Mouse (Mus musculus) hindbrain, postnatal 0 days (tissue): ENCODE measurements around the gene Npas3. TPM values are rescaled to one million over a fixed set of nuclear protein-coding genes. Genes with fewer than 3 reads are reported as not detected.

Experiments used
- ATAC-seq: fragments of 200-750 bp; cut with Nextera tagmentation; 2 replicates; pipeline ENCODE4 v1.8.0; 2017; ENCODE audit warnings: mild to moderate bottlenecking, moderate TSS enrichment, moderate library complexity
- DNase-seq: peaks from one replicate; pipeline ENCODE4 v3.0.0-alpha.2; 2015; ENCODE audit warnings: low spot score
- H3K27ac ChIP-seq: fragments of 300-500 bp; sonication (generic); 2 replicates; pipeline ENCODE4 v1.5.1; 2014; ENCODE audit warnings: mild to moderate bottlenecking
- H3K27me3 ChIP-seq: fragments of 300-500 bp; sonication (generic); 2 replicates; pipeline ENCODE4 v1.6.1; 2014; ENCODE audit warnings: low read length, mixed read lengths; ENCODE audit not compliant: insufficient read depth
- H3K36me3 ChIP-seq: fragments of 300-500 bp; sonication (generic); 2 replicates; pipeline ENCODE4 v1.6.1; 2014; ENCODE audit warnings: low read length, mixed read lengths; ENCODE audit not compliant: insufficient read depth
- H3K4me1 ChIP-seq: fragments of 300-500 bp; sonication (generic); 2 replicates; pipeline ENCODE4 v1.6.1; 2014; ENCODE audit warnings: antibody characterized with exemption, low read length, mixed read lengths; ENCODE audit not compliant: insufficient read depth
- H3K4me2 ChIP-seq: fragments of 300-500 bp; sonication (generic); 2 replicates; pipeline ENCODE4 v1.6.1; 2014; ENCODE audit warnings: low read depth, mild to moderate bottlenecking, low read length, moderate library complexity, mixed read lengths
- H3K4me3 ChIP-seq: fragments of 300-500 bp; sonication (generic); 2 replicates; pipeline ENCODE4 v1.5.1; 2014; ENCODE audit warnings: low read length
- H3K9ac ChIP-seq: fragments of 300-500 bp; sonication (generic); replicated peaks from 2 replicates; pipeline ENCODE4 v1.6.1; 2014; ENCODE audit warnings: mild to moderate bottlenecking, low read length, moderate library complexity, mixed read lengths
- H3K9me3 ChIP-seq: fragments of 300-500 bp; sonication (generic); 2 replicates; pipeline ENCODE4 v1.6.1; 2016; ENCODE audit warnings: low read length, mixed read lengths
- CTCF ChIP-seq: IDR thresholded peaks from 2 replicates; pipeline ENCODE4 v1.5.1; 2016; ENCODE audit warnings: antibody characterized with exemption, control low read depth, low read depth
- WGBS: fragments of 180-500 bp; shearing (Covaris S2); extraction: QIAGEN DNeasy Blood & Tissue Kit; methylation state at CpG from one replicate; pipeline ENCODE4 v1.1.7; 2014; 5-methylcytosine and 5-hydroxymethylcytosine counted together
- polyA plus RNA-seq: library from polyadenylated mRNA; unstranded; fragments of >200 nt; fragmentation: Nextera tagmentation; extraction: Ambion mirVana; gene quantifications from 2 replicates; pipeline ENCODE4 v1.2.1, GENCODE M21; 2015
- total RNA-seq: library from RNA; depleted of rRNA; stranded (reverse); fragments of >200 nt; gene quantifications from 2 replicates; pipeline ENCODE4 v1.2.3, GENCODE M21; 2014; rRNA removed

The Npas3 gene
- total RNA-seq (53.8 and 61.9 TPM in 2 replicates), polyA plus RNA-seq (28.0 and 30.3 TPM in 2 replicates)

DNA sequence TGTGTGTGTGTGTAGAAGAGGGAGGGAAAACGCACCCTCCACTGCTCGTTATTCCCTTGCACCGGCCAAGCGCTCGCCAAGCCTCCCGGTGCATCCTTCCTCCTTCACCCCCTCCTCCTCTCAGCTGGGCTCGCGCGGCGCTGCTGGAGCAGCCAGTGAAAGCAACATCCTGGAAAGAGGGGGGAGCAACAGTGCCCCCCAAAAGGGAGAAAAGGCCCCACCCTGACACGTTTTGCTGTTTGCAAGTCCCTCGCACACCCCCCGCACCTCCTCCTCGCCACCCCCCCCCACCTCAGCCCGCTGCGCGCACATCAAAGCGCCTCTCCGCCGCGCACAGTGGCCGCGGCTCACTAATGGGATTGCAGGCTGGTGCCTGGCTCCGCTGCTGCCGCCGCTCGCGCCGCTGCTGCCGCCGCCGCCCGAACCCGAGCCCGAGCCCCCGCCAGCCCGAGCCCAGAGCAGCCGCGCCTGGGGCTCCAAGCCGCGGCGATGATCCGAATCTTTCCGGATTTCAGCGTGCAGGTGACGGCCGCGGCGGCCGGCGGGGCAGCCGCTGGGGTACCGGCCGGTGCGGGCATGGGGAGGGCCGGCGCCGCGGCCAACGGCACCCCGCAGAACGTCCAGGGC lies at the start of gene Npas3:
TSS of gene Npas3 (plus strand) at position 577 of the 627 bp plus-strand sequence.
- H3K9me3 ChIP-seq: no peaks in the 10 kb centered on the region
- WGBS: under 1% methylated on average over 49 of the region's 62 CpGs
- DNase-seq: peak; percentile 83
- peak; percentile 79 for ATAC-seq
- peaks cover 11% of the 10 kb centered on the region for H3K4me1 ChIP-seq
- H3K9ac ChIP-seq: peak within 1 kb of the TSS; percentile 80
- peak within 1 kb of the TSS; percentile 68 for H3K4me2 ChIP-seq
- no peak for TF ChIP-seq CTCF
- no peaks in the 10 kb centered on the region for H3K27me3 ChIP-seq
- peak within 1 kb of the TSS; percentile 82 for H3K4me3 ChIP-seq
- H3K36me3 ChIP-seq: no peaks in the 10 kb centered on the region
- peak within 1 kb of the TSS; percentile 91 for H3K27ac ChIP-seq

DNA sequence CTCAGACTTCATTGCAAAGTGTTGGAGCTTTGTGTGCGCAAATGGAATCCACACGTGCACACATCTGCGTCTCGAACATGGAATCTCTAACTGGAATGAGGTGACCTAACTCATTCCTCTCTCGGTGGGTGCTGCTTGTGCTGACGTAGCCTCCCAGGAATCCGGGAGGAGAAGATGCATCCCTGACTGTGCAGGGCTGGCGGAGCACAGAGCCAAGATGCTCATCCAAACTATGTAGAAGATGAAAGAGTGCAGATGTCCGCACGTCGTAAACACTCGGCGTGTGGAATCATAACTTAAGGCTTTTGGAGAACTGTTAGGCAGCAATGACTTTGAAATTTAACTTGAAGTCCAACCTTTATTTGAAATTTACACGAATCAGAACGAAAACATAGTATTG lies 31.3 kb upstream of the Npas3 start:
- no peaks in the 10 kb centered on the region for H3K9me3 ChIP-seq
- H3K27ac ChIP-seq: no peak overlapping the region
- H3K4me1 ChIP-seq: no peaks in the 10 kb centered on the region
- H3K4me3 ChIP-seq: no peak overlapping the region
- H3K36me3 ChIP-seq: no peaks in the 10 kb centered on the region
- DNase-seq (no peak), ATAC-seq (no peak)
- H3K27me3 ChIP-seq: no peaks in the 10 kb centered on the region
- H3K9ac ChIP-seq: no peak overlapping the region
- 94% methylated on average over 15 of the region's 15 CpGs for WGBS
- no peak overlapping the region for H3K4me2 ChIP-seq
- no peak for TF ChIP-seq CTCF

DNA sequence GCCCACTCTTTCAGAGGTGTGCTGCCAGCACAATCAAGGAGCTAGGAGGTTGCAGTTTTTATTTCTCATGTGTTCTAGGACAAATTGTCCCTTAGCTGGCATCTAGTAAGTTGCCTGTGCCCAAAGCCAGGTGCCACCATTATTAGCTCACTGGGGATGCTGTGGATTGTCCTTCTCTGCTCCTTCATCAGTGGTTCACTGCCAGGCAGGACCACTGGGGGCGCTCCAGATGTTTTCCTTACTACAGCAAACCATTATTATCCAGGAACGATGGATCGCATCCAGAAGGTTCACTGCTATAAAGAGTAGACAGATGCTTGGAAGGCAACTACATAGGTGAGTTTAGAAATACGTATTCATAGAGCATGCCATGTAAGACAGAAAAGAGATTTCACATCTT lies 25.7 kb upstream of the Npas3 start:
- no peak for ATAC-seq
- H3K9me3 ChIP-seq: no peaks in the 10 kb centered on the region
- no peak overlapping the region for H3K4me3 ChIP-seq
- H3K9ac ChIP-seq: no peak overlapping the region
- no peaks in the 10 kb centered on the region for H3K4me1 ChIP-seq
- no peak overlapping the region for H3K27ac ChIP-seq
- no peak overlapping the region for H3K4me2 ChIP-seq
- TF ChIP-seq CTCF: peak; percentile 37; the same call in 1 of the 2 replicates
- no peaks in the 10 kb centered on the region for H3K36me3 ChIP-seq
- peak; percentile 12 for DNase-seq
- WGBS: 65% methylated on average over 4 of the region's 4 CpGs
- H3K27me3 ChIP-seq: no peaks in the 10 kb centered on the region

DNA sequence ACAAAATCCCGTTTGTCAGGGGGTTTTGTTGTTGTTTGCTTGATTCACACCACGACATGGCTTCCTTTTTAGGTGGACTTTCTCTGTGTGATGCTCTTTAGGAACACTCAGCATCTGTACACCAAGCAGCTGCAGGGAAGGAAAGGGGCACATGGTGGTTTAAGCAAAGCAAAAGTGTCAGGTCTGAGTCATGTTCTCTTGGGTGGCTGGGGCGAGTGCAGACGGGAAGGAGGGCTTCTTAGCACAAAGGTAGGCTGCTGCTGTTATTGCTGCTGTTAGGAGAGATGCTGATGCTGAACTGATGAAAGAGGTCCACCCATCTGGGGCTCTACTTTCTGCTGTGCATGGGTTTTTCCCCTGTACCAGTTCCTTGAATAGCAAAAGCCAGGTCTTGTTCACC lies 21.1 kb upstream of the Npas3 start:
- Histone ChIP-seq H3K36me3 (no peaks in the 10 kb centered on the region), H3K4me1 (no peaks in the 10 kb centered on the region), H3K4me3 (no peak overlapping the region), H3K27ac (no peak overlapping the region), H3K9ac (no peak overlapping the region), H3K9me3 (no peaks in the 10 kb centered on the region), H3K4me2 (no peak overlapping the region), H3K27me3 (no peaks in the 10 kb centered on the region)
- TF ChIP-seq CTCF: no peak
- WGBS: 67% methylated on average over 4 of the region's 4 CpGs
- DNase-seq (no peak), ATAC-seq (no peak)

DNA sequence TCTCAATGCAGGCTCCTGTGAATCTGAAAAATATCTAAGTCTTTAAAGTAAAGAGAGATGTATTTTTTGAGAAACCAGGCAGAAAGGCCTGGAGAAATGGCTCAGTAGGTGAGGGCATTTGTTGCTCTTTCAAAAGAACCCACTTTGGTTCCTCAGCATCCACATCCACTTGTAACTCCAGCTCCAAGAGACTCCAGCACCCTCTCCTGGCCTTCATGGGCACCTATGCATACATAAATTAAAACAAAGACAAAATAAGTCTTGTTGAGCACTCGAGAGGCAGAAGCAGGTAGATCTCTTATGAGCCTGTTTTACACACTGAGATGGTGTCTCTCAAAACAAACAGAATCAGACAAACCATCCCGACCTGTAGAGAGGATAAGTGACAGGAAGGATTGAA lies 19.1 kb upstream of the Npas3 start:
- no peak overlapping the region for H3K4me2 ChIP-seq
- no peaks in the 10 kb centered on the region for H3K36me3 ChIP-seq
- WGBS: 90% methylated on average over 2 of the region's 2 CpGs
- H3K4me3 ChIP-seq: no peak overlapping the region
- H3K9ac ChIP-seq: no peak overlapping the region
- no peaks in the 10 kb centered on the region for H3K27me3 ChIP-seq
- no peak overlapping the region for H3K27ac ChIP-seq
- DNase-seq (no peak), ATAC-seq (no peak)
- no peak for TF ChIP-seq CTCF
- H3K9me3 ChIP-seq: no peaks in the 10 kb centered on the region
- H3K4me1 ChIP-seq: no peaks in the 10 kb centered on the region

DNA sequence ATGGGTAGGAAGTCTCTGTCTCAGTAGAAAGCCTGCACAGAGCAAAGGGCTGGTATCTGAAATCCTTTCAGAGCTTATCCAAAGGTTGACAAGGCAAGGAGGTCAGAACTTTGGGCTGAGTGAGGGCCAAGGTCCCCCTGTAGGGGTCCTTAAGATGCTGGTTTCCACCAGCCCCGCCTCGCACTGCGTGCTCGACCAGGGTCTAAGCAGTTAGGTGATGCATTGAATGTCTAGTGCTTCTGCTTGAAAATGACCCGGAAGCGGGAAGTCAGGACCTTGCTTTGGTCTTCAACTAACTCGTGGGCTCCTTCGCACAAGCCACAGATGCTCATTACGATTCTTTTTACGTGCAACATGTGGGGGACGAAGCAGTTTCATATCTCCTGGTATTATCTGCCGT lies 2.3 kb upstream of the Npas3 start:
- DNase-seq (no peak), ATAC-seq (no peak)
- H3K27ac ChIP-seq: no peak overlapping the region
- H3K36me3 ChIP-seq: no peaks in the 10 kb centered on the region
- no peaks in the 10 kb centered on the region for H3K9me3 ChIP-seq
- H3K4me1 ChIP-seq: peaks cover 11% of the 10 kb centered on the region
- no peaks in the 10 kb centered on the region for H3K27me3 ChIP-seq
- H3K4me2 ChIP-seq: peak overlapping the region; percentile 68
- peak overlapping the region; percentile 82 for H3K4me3 ChIP-seq
- peak overlapping the region; percentile 34; the same call in 1 of the 2 replicates for H3K9ac ChIP-seq
- 4% methylated on average over 12 of the region's 12 CpGs for WGBS
- TF ChIP-seq CTCF: 0 out of 2 replicates have a peak, but pooled peaks have one; percentile 0
